19 mouse cellular contexts compared by ENCODE assay signal in genomic region chr16:78950359-78950758, GRCm38 (mm10). TPM values are rescaled to one million over a fixed set of nuclear protein-coding genes. Genes with fewer than 3 reads are reported as not detected.
A peak's percentile ranks its signal among the peaks of the same experiment; 100 is the strongest.
DNase-seq lines count a peak whose midpoint lies in the region; ATAC-seq and TF ChIP-seq lines count a peak whose summit lies in the region.
"Had no signal": no experiment of that assay in that cellular context is flagged by ENCODE, and none has a peak within 500 bp of the region (broad histone marks: within the 10 kb centered on the region; RNA-seq: fewer than 3 reads in every experiment).

No protein-coding gene starts in this region.

- WGBS in heart, embryonic 11.5 days (ENCODE audit: insufficient replicate concordance) = 75% methylated on average over 4 of the region's 4 CpGs
- 71% methylated on average over 4 of the region's 4 CpGs for WGBS in lung, embryonic 14.5 days
- WGBS in embryonic facial prominence, embryonic 14.5 days = 61% methylated on average over 4 of the region's 4 CpGs

- H3K27me3 ChIP-seq in heart, embryonic 11.5 days (ENCODE audit: control insufficient read depth, insufficient read depth, low read length) = no peaks in the 10 kb centered on the region
- H3K27me3 ChIP-seq in lung, embryonic 14.5 days (ENCODE audit: insufficient read depth, low read length) = no peaks in the 10 kb centered on the region
- no peaks in the 10 kb centered on the region for H3K27me3 ChIP-seq in embryonic facial prominence, embryonic 14.5 days (replicated peaks; ENCODE audit: control insufficient read depth, insufficient read depth, low read length)
- H3K27me3 ChIP-seq: heart, embryonic 13.5 days; hindbrain, embryonic 12.5 days; neural tube, embryonic 12.5 days had no signal

- TF ChIP-seq CTCF in lung, embryonic 14.5 days (IDR thresholded peaks at IDR 0.05; ENCODE audit: low read depth) = peak; percentile 55

- no peak overlapping the region for H3K27ac ChIP-seq in heart, embryonic 11.5 days (ENCODE audit: low read depth, low read length)
- no peak overlapping the region for H3K27ac ChIP-seq in lung, embryonic 14.5 days (ENCODE audit: low read depth)
- H3K27ac ChIP-seq in embryonic facial prominence, embryonic 14.5 days (replicated peaks; ENCODE audit: low read depth, low read length) = no peak overlapping the region
- H3K27ac ChIP-seq: heart, embryonic 13.5 days; hindbrain, embryonic 12.5 days; neural tube, embryonic 12.5 days had no signal

- H3K36me3 ChIP-seq in heart, embryonic 11.5 days (ENCODE audit: control insufficient read depth, insufficient read depth, low read length) = no peaks in the 10 kb centered on the region
- H3K36me3 ChIP-seq in lung, embryonic 14.5 days (ENCODE audit: insufficient read depth) = no peaks in the 10 kb centered on the region
- H3K36me3 ChIP-seq in embryonic facial prominence, embryonic 14.5 days (ENCODE audit: control insufficient read depth, insufficient read depth, low read length) = no peaks in the 10 kb centered on the region
- H3K36me3 ChIP-seq: heart, embryonic 13.5 days; hindbrain, embryonic 12.5 days; neural tube, embryonic 12.5 days had no signal

- DNase-seq in embryo, embryonic 10.5 days (ENCODE audit: low spot score) = peak; percentile 19
- DNase-seq in embryo, embryonic 10 days (ENCODE audit: low spot score) = no peak
- DNase-seq in heart, adult 8-10 months (ENCODE audit: low spot score) = peak; percentile 4
- DNase-seq in lung, embryonic 14.5 days = peak; percentile 68
- DNase-seq in lung, postnatal 4 days = no peak
- peak; percentile 56 for DNase-seq in embryonic facial prominence, embryonic 14.5 days (ENCODE audit: low spot score)
- DNase-seq in natural killer cell, adult 2 months (ENCODE audit: low spot score in 2 of 2) = no peak
- DNase-seq: adrenal gland, postnatal 36 days; cerebellum, postnatal 36 days; gastrocnemius, postnatal 14 days; kidney, adult 2 months; thymus, postnatal 4 days had no signal

- no peaks in the 10 kb centered on the region for H3K9me3 ChIP-seq in heart, embryonic 11.5 days (replicated peaks; ENCODE audit: control insufficient read depth, low read length)
- H3K9me3 ChIP-seq in lung, embryonic 14.5 days (ENCODE audit: low read depth, low read length) = no peaks in the 10 kb centered on the region
- no peaks in the 10 kb centered on the region for H3K9me3 ChIP-seq in embryonic facial prominence, embryonic 14.5 days (ENCODE audit: control insufficient read depth, low read length)
- H3K9me3 ChIP-seq: heart, embryonic 13.5 days; hindbrain, embryonic 12.5 days; neural tube, embryonic 12.5 days had no signal

- H3K4me3 ChIP-seq in heart, embryonic 11.5 days (ENCODE audit: low read depth, low read length) = no peak overlapping the region
- H3K4me3 ChIP-seq in lung, embryonic 14.5 days (ENCODE audit: low read depth, low read length) = no peak overlapping the region
- no peak overlapping the region for H3K4me3 ChIP-seq in embryonic facial prominence, embryonic 14.5 days (ENCODE audit: low read depth, low read length)
- H3K4me3 ChIP-seq: erythroblast, embryonic 14.5 days; heart, embryonic 13.5 days; hindbrain, embryonic 12.5 days; neural tube, embryonic 12.5 days had no signal

- no peak overlapping the region for H3K4me2 ChIP-seq in heart, embryonic 11.5 days
- H3K4me2 ChIP-seq in lung, embryonic 14.5 days = no peak overlapping the region
- no peak overlapping the region for H3K4me2 ChIP-seq in embryonic facial prominence, embryonic 14.5 days (ENCODE audit: low read depth, low read length)
- H3K4me2 ChIP-seq: heart, embryonic 13.5 days; hindbrain, embryonic 12.5 days; liver, embryonic 11.5 days; midbrain, embryonic 11.5 days; neural tube, embryonic 12.5 days had no signal

- H3K4me1 ChIP-seq in heart, embryonic 11.5 days (ENCODE audit: control insufficient read depth, insufficient read depth, low read length) = no peaks in the 10 kb centered on the region
- H3K4me1 ChIP-seq in lung, embryonic 14.5 days (ENCODE audit: insufficient read depth) = no peaks in the 10 kb centered on the region
- H3K4me1 ChIP-seq in embryonic facial prominence, embryonic 14.5 days (ENCODE audit: control insufficient read depth, insufficient read depth, low read length) = no peaks in the 10 kb centered on the region
- H3K4me1 ChIP-seq: heart, embryonic 13.5 days; hindbrain, embryonic 12.5 days; neural tube, embryonic 12.5 days had no signal

- ATAC-seq in heart, embryonic 11.5 days (replicated peaks; ENCODE audit: insufficient number of reproducible peaks, low FRiP score, low TSS enrichment) = no peak
- no peak for ATAC-seq in lung, embryonic 14.5 days (ENCODE audit: insufficient read depth)
- no peak for ATAC-seq in embryonic facial prominence, embryonic 14.5 days (ENCODE audit: low read depth)

- no peak overlapping the region for H3K9ac ChIP-seq in heart, embryonic 11.5 days (ENCODE audit: low read depth, low read length)
- H3K9ac ChIP-seq in lung, embryonic 14.5 days = no peak overlapping the region
- no peak overlapping the region for H3K9ac ChIP-seq in embryonic facial prominence, embryonic 14.5 days (ENCODE audit: low read depth, low read length)
- H3K9ac ChIP-seq: heart, embryonic 13.5 days; hindbrain, embryonic 12.5 days; neural tube, embryonic 12.5 days had no signal

RNA-seq across cellular contexts. Expression of gene Chodl, which starts 19.6 kb away (rescaled TPM):
- total RNA-seq in heart, adult 8-10 months (2022) = under 1 TPM in 2 of 4 experiments, not detected in 2; 0.13 to 0.22 TPM
- 0.25 and 0.52 TPM in 2 replicates for polyA plus RNA-seq in heart, embryonic 11.5 days (2014; fragmentation: Nextera tagmentation; extraction: Ambion mirVana)
- 0.92 and 1.2 TPM in 2 replicates for polyA plus RNA-seq in lung, embryonic 14.5 days (2014; fragmentation: Nextera tagmentation; extraction: Ambion mirVana)
- polyA plus RNA-seq in embryonic facial prominence, embryonic 14.5 days (2014; fragmentation: Nextera tagmentation; extraction: Ambion mirVana) = 59.6 and 62.3 TPM in 2 replicates
- polyA plus RNA-seq: erythroblast, embryonic 14.5 days had no signal

Comparison
In these comparisons a context has a peak if more than half of its experiments do, and no peak if none do; other contexts are left out.
1. DNase-seq: peak in embryo, embryonic 10.5 days (single experiment), heart, adult 8-10 months (single experiment), lung, embryonic 14.5 days (single experiment) and embryonic facial prominence, embryonic 14.5 days (single experiment); none in embryo, embryonic 10 days (single experiment), lung, postnatal 4 days (0 of 2) and natural killer cell, adult 2 months (0 of 2).
2. RNA of gene Chodl, which starts 19.6 kb away (polyA plus RNA-seq): 59.6 to 62.3 TPM in embryonic facial prominence, embryonic 14.5 days; 0.92 to 1.2 TPM in lung, embryonic 14.5 days and 0.25 to 0.52 TPM in heart, embryonic 11.5 days; every median in the first group is over 10 times any median in the second.